ENCODE assay signal across 12 mouse cellular contexts in genomic region chr7:30971901-30972300, GRCm38 (mm10). TPM values are rescaled to one million over a fixed set of nuclear protein-coding genes. Genes with fewer than 3 reads are reported as not detected.
A peak's percentile ranks its signal among the peaks of the same experiment; 100 is the strongest.
DNase-seq lines count a peak whose midpoint lies in the region; ATAC-seq and TF ChIP-seq lines count a peak whose summit lies in the region.
"Had no signal": no experiment of that assay in that cellular context is flagged by ENCODE, and none has a peak within 500 bp of the region (broad histone marks: within the 10 kb centered on the region; RNA-seq: fewer than 3 reads in every experiment).

No protein-coding gene starts in this region.

- 88% methylated on average over 15 of the region's 15 CpGs for WGBS in heart, embryonic 10.5 days
- 94% methylated on average over 15 of the region's 15 CpGs for WGBS in midbrain, embryonic 12.5 days
- WGBS in midbrain, embryonic 10.5 days, result 86% methylated on average over 15 of the region's 15 CpGs
- WGBS in intestine, postnatal 0 days, result 60% methylated on average over 15 of the region's 15 CpGs
- WGBS in stomach, embryonic 15.5 days, result 83% methylated on average over 15 of the region's 15 CpGs

- peaks cover 3% of the 10 kb centered on the region; the same call in 1 of the 2 replicates for H3K36me3 ChIP-seq in heart, embryonic 10.5 days
- H3K36me3 ChIP-seq in midbrain, embryonic 12.5 days, result no peaks in the 10 kb centered on the region
- H3K36me3 ChIP-seq in midbrain, embryonic 10.5 days, result peaks cover 6% of the 10 kb centered on the region; the same call in 1 of the 2 replicates
- H3K36me3 ChIP-seq in intestine, postnatal 0 days (ENCODE audit: control insufficient read depth, insufficient read depth), result peaks cover 23% of the 10 kb centered on the region; the same call in 1 of the 2 replicates
- no peaks in the 10 kb centered on the region for H3K36me3 ChIP-seq in stomach, embryonic 15.5 days

- DNase-seq in heart, embryonic 10.5 days (ENCODE audit: low spot score), result no peak
- no peak for DNase-seq in heart, adult 8-10 months (ENCODE audit: low spot score)
- no peak for DNase-seq in midbrain, embryonic 10.5 days (ENCODE audit: low spot score)
- DNase-seq in urinary bladder, postnatal 10 days (ENCODE audit: low spot score), result no peak
- DNase-seq in layer of hippocampus, postnatal 36 days, result no peak
- DNase-seq: heart, adult 2 months; right cerebral cortex, postnatal 4 days had no signal

- H3K9me3 ChIP-seq in heart, embryonic 10.5 days, result no peaks in the 10 kb centered on the region
- no peaks in the 10 kb centered on the region for H3K9me3 ChIP-seq in midbrain, embryonic 12.5 days
- H3K9me3 ChIP-seq in midbrain, embryonic 10.5 days (replicated peaks), result no peaks in the 10 kb centered on the region
- H3K9me3 ChIP-seq in intestine, postnatal 0 days (ENCODE audit: control insufficient read depth), result no peaks in the 10 kb centered on the region
- no peaks in the 10 kb centered on the region for H3K9me3 ChIP-seq in stomach, embryonic 15.5 days

- no peak overlapping the region for H3K9ac ChIP-seq in midbrain, embryonic 12.5 days (replicated peaks)
- 0 out of 2 replicates have a peak overlapping the region, but pooled peaks have one; percentile 7 for H3K9ac ChIP-seq in intestine, postnatal 0 days (ENCODE audit: low read depth, low read length)
- no peak overlapping the region for H3K9ac ChIP-seq in stomach, embryonic 15.5 days

- H3K4me3 ChIP-seq in heart, embryonic 10.5 days, result peak overlapping the region; percentile 65; the same call in 1 of the 2 replicates
- peak overlapping the region; percentile 40; the same call in 1 of the 2 replicates for H3K4me3 ChIP-seq in midbrain, embryonic 12.5 days
- no peak overlapping the region; the same call in 1 of the 2 replicates for H3K4me3 ChIP-seq in midbrain, embryonic 10.5 days
- peak overlapping the region; percentile 60 for H3K4me3 ChIP-seq in intestine, postnatal 0 days (ENCODE audit: low read depth, low read length)
- peak overlapping the region; percentile 51 for H3K4me3 ChIP-seq in stomach, embryonic 15.5 days (replicated peaks)
- H3K4me3 ChIP-seq: heart, adult 2 months; myocyte had no signal

- TF ChIP-seq CTCF in intestine, postnatal 0 days (IDR thresholded peaks at IDR 0.05; ENCODE audit: low read depth), result no peak

- H3K4me2 ChIP-seq in midbrain, embryonic 12.5 days (replicated peaks), result peak overlapping the region; percentile 59; the same call in 1 of the 2 replicates
- H3K4me2 ChIP-seq in intestine, postnatal 0 days (replicated peaks; ENCODE audit: low read depth), result peak overlapping the region; percentile 70
- peak overlapping the region; percentile 67 for H3K4me2 ChIP-seq in stomach, embryonic 15.5 days

- peaks cover 22% of the 10 kb centered on the region for H3K27me3 ChIP-seq in heart, embryonic 10.5 days (ENCODE audit: insufficient read depth, poor library complexity, severe bottlenecking)
- peaks cover 22% of the 10 kb centered on the region for H3K27me3 ChIP-seq in midbrain, embryonic 12.5 days
- H3K27me3 ChIP-seq in midbrain, embryonic 10.5 days (ENCODE audit: low read depth, poor library complexity, severe bottlenecking), result peaks cover 22% of the 10 kb centered on the region
- 0 out of 2 replicates have a peak, but pooled peaks cover 3% of the 10 kb centered on the region for H3K27me3 ChIP-seq in intestine, postnatal 0 days (replicated peaks; ENCODE audit: control insufficient read depth, insufficient read depth, low read length)
- 0 out of 2 replicates have a peak, but pooled peaks cover 9% of the 10 kb centered on the region for H3K27me3 ChIP-seq in stomach, embryonic 15.5 days (replicated peaks)

- no peak overlapping the region for H3K27ac ChIP-seq in heart, embryonic 10.5 days
- no peak overlapping the region for H3K27ac ChIP-seq in midbrain, embryonic 12.5 days (replicated peaks)
- no peak overlapping the region for H3K27ac ChIP-seq in midbrain, embryonic 10.5 days (replicated peaks)
- peak overlapping the region; percentile 96; the same call in 1 of the 2 replicates for H3K27ac ChIP-seq in intestine, postnatal 0 days (ENCODE audit: low read depth, low read length)
- no peak overlapping the region for H3K27ac ChIP-seq in stomach, embryonic 15.5 days
- H3K27ac ChIP-seq: heart, adult 2 months had no signal

- peaks cover 12% of the 10 kb centered on the region for H3K4me1 ChIP-seq in heart, embryonic 10.5 days
- H3K4me1 ChIP-seq in midbrain, embryonic 12.5 days, result peaks cover 10% of the 10 kb centered on the region
- peaks cover 21% of the 10 kb centered on the region for H3K4me1 ChIP-seq in midbrain, embryonic 10.5 days
- H3K4me1 ChIP-seq in intestine, postnatal 0 days (replicated peaks; ENCODE audit: control insufficient read depth, insufficient read depth, low read length), result peaks cover 13% of the 10 kb centered on the region; the same call in 1 of the 2 replicates
- H3K4me1 ChIP-seq in stomach, embryonic 15.5 days, result 0 out of 2 replicates have a peak, but pooled peaks cover 6% of the 10 kb centered on the region

- no peak for ATAC-seq in midbrain, embryonic 12.5 days (ENCODE audit: low FRiP score, low read depth)
- ATAC-seq in intestine, postnatal 0 days, result no peak
- no peak for ATAC-seq in stomach, embryonic 15.5 days (ENCODE audit: insufficient read depth, low FRiP score, low read depth)

RNA-seq across cellular contexts. Expression of gene Lsr, which starts 1.4 kb away (rescaled TPM):
- polyA plus RNA-seq in heart, embryonic 10.5 days (2016; fragmentation: Nextera tagmentation; extraction: Ambion mirVana), result 16.6 and 40.3 TPM in 2 replicates
- total RNA-seq in heart, adult 8-10 months (2022), result 1 to 10 TPM; 2.6 to 3.8 (median 3.1) TPM
- 16.1 and 17.5 TPM in 2 replicates for polyA plus RNA-seq in midbrain, embryonic 12.5 days (2016; fragmentation: Nextera tagmentation; extraction: Ambion mirVana)
- polyA plus RNA-seq in midbrain, embryonic 10.5 days (2016; fragmentation: Nextera tagmentation; extraction: Ambion mirVana), result 22.0 and 25.3 TPM in 2 replicates
- 110 and 118 TPM in 2 replicates for polyA plus RNA-seq in intestine, postnatal 0 days (2015; fragmentation: Nextera tagmentation; extraction: Ambion mirVana)
- polyA plus RNA-seq in stomach, embryonic 15.5 days (2015; fragmentation: Nextera tagmentation; extraction: Ambion mirVana), result 102 and 116 TPM in 2 replicates
- 1 to 10 TPM; 7.5 to 7.7 TPM for total RNA-seq in layer of hippocampus, postnatal 36 days (2021)

RNA-seq across cellular contexts. Expression of gene Fam187b, which starts 1.7 kb away (rescaled TPM):
- polyA plus RNA-seq in heart, embryonic 10.5 days (2016; fragmentation: Nextera tagmentation; extraction: Ambion mirVana), result 1.2 and 2.5 TPM in 2 replicates
- total RNA-seq in heart, adult 8-10 months (2022), result under 1 TPM in 2 of 4 experiments, not detected in 2; 0.25 TPM
- polyA plus RNA-seq in midbrain, embryonic 12.5 days (2016; fragmentation: Nextera tagmentation; extraction: Ambion mirVana), result 0.26 and 0.57 TPM in 2 replicates
- 0.71 and 0.91 TPM in 2 replicates for polyA plus RNA-seq in midbrain, embryonic 10.5 days (2016; fragmentation: Nextera tagmentation; extraction: Ambion mirVana)
- polyA plus RNA-seq in intestine, postnatal 0 days (2015; fragmentation: Nextera tagmentation; extraction: Ambion mirVana), result 10.4 and 12.0 TPM in 2 replicates
- 8.7 and 9.7 TPM in 2 replicates for polyA plus RNA-seq in stomach, embryonic 15.5 days (2015; fragmentation: Nextera tagmentation; extraction: Ambion mirVana)
- under 1 TPM; 0.17 to 0.43 TPM for total RNA-seq in layer of hippocampus, postnatal 36 days (2021)
- total RNA-seq: heart, adult 2 months had no signal
- polyA plus RNA-seq: myocyte had no signal

RNA-seq across cellular contexts. Expression of gene Usf2, which starts 15.3 kb away (rescaled TPM):
- 15.0 and 26.9 TPM in 2 replicates for polyA plus RNA-seq in heart, embryonic 10.5 days (2016; fragmentation: Nextera tagmentation; extraction: Ambion mirVana)
- total RNA-seq in heart, adult 8-10 months (2022), result 100 to 1,000 TPM; 102 to 121 (median 107) TPM
- polyA plus RNA-seq in midbrain, embryonic 12.5 days (2016; fragmentation: Nextera tagmentation; extraction: Ambion mirVana), result 28.9 and 30.6 TPM in 2 replicates
- 22.6 and 23.5 TPM in 2 replicates for polyA plus RNA-seq in midbrain, embryonic 10.5 days (2016; fragmentation: Nextera tagmentation; extraction: Ambion mirVana)
- polyA plus RNA-seq in intestine, postnatal 0 days (2015; fragmentation: Nextera tagmentation; extraction: Ambion mirVana), result 13.3 and 15.0 TPM in 2 replicates
- polyA plus RNA-seq in stomach, embryonic 15.5 days (2015; fragmentation: Nextera tagmentation; extraction: Ambion mirVana), result 19.9 and 22.9 TPM in 2 replicates
- total RNA-seq in layer of hippocampus, postnatal 36 days (2021), result 100 to 1,000 TPM; 116 to 126 TPM

RNA-seq across cellular contexts. Expression of gene Hamp, which starts 28.1 kb away (rescaled TPM):
- polyA plus RNA-seq in heart, embryonic 10.5 days (2016; fragmentation: Nextera tagmentation; extraction: Ambion mirVana), result not detected in 2 replicates
- total RNA-seq in heart, adult 8-10 months (2022), result 10 to 100 TPM in 3 of 4 experiments, 1 to 10 TPM in 1; 9.3 to 31.5 (median 13.6) TPM
- not detected in 2 replicates for polyA plus RNA-seq in midbrain, embryonic 12.5 days (2016; fragmentation: Nextera tagmentation; extraction: Ambion mirVana)
- polyA plus RNA-seq in midbrain, embryonic 10.5 days (2016; fragmentation: Nextera tagmentation; extraction: Ambion mirVana), result not detected in 2 replicates
- polyA plus RNA-seq in intestine, postnatal 0 days (2015; fragmentation: Nextera tagmentation; extraction: Ambion mirVana), result 0.43 TPM in 1 of 2 replicates, not detected in the other
- 0.39 and 1.8 TPM in 2 replicates for polyA plus RNA-seq in stomach, embryonic 15.5 days (2015; fragmentation: Nextera tagmentation; extraction: Ambion mirVana)
- total RNA-seq in layer of hippocampus, postnatal 36 days (2021), result not detected
- polyA plus RNA-seq: myocyte had no signal

RNA-seq across cellular contexts. Expression of gene Hamp2, which starts 47.4 kb away (rescaled TPM):
- polyA plus RNA-seq in heart, embryonic 10.5 days (2016; fragmentation: Nextera tagmentation; extraction: Ambion mirVana), result not detected in 2 replicates
- total RNA-seq in heart, adult 8-10 months (2022), result 1 to 10 TPM; 3.6 to 9.2 (median 5.7) TPM
- polyA plus RNA-seq in midbrain, embryonic 12.5 days (2016; fragmentation: Nextera tagmentation; extraction: Ambion mirVana), result not detected in 2 replicates
- polyA plus RNA-seq in midbrain, embryonic 10.5 days (2016; fragmentation: Nextera tagmentation; extraction: Ambion mirVana), result not detected in 2 replicates
- polyA plus RNA-seq in intestine, postnatal 0 days (2015; fragmentation: Nextera tagmentation; extraction: Ambion mirVana), result not detected in 2 replicates
- polyA plus RNA-seq in stomach, embryonic 15.5 days (2015; fragmentation: Nextera tagmentation; extraction: Ambion mirVana), result 0.62 TPM in 1 of 2 replicates, not detected in the other
- total RNA-seq in layer of hippocampus, postnatal 36 days (2021), result not detected
- total RNA-seq: left cerebral cortex, adult 8-10 months had no signal
- polyA plus RNA-seq: myocyte had no signal
